Mouse (Mus musculus) heart, adult 2 months (tissue): ENCODE results near the gene Scgn. TPM values are rescaled to one million over a fixed set of nuclear protein-coding genes. Genes with fewer than 3 reads are reported as not detected.

Experiments used
- DNase-seq, 2 experiments: peaks; one replicate each; pipeline ENCODE4 v3.0.0; 2021
- H3K27ac ChIP-seq: fragments of 200-600 bp; 2 replicates; pipeline ENCODE4 v1.8.1; 2022
- H3K27me3 ChIP-seq: fragments of 200-500 bp; 2 replicates; pipeline ENCODE4 v1.6.1; 2012; ENCODE audit warnings: mild to moderate bottlenecking, low read length, inconsistent platforms, mixed read lengths; ENCODE audit not compliant: control insufficient read depth, insufficient read depth
- H3K36me3 ChIP-seq: fragments of 200-500 bp; 2 replicates; pipeline ENCODE4 v1.6.1; 2012; ENCODE audit warnings: low read length, inconsistent platforms; ENCODE audit not compliant: control insufficient read depth, insufficient read depth
- H3K4me1 ChIP-seq: fragments of 200-500 bp; 2 replicates; pipeline ENCODE4 v1.6.1; 2011; ENCODE audit warnings: low read length; ENCODE audit not compliant: control insufficient read depth, insufficient read depth
- H3K4me3 ChIP-seq: fragments of 200-600 bp; 2 replicates; pipeline ENCODE4 v1.8.1; 2022
- H3K79me2 ChIP-seq: fragments of 200-500 bp; replicated peaks from 2 replicates; pipeline ENCODE4 v1.6.1; 2012; ENCODE audit warnings: mild to moderate bottlenecking, inconsistent platforms, low read length, moderate library complexity, mixed read lengths; ENCODE audit not compliant: control insufficient read depth, insufficient read depth
- H3K9ac ChIP-seq: fragments of 200-500 bp; 2 replicates; pipeline ENCODE4 v1.6.1; 2012; ENCODE audit warnings: low read depth, mild to moderate bottlenecking, control low read depth, inconsistent platforms, low read length, mixed read lengths
- CTCF ChIP-seq: fragments of 200-600 bp; IDR thresholded peaks from 2 replicates; pipeline ENCODE4 v1.8.1; 2022; ENCODE audit warnings: antibody characterized with exemption, mild to moderate bottlenecking, moderate library complexity
- EP300 ChIP-seq: fragments of 200-500 bp; IDR thresholded peaks from 2 replicates; pipeline ENCODE4 v1.6.1; 2011; ENCODE audit warnings: low read depth, low read length, control low read depth; ENCODE audit not compliant: insufficient read depth
- POLR2A ChIP-seq: fragments of 200-500 bp; IDR thresholded peaks from 2 replicates; pipeline ENCODE4 v1.6.1; 2011; ENCODE audit warnings: mild to moderate bottlenecking, low read depth, low read length, control low read depth; ENCODE audit not compliant: insufficient read depth
- WGBS: fragments of 180-500 bp; shearing (Covaris S2); methylation state at CpG from one replicate; pipeline ENCODE4 v1.1.7; 2018; 5-methylcytosine and 5-hydroxymethylcytosine counted together
- intact Hi-C: fragments of 180-260 bp; cut with DNase I; formaldehyde crosslinking; loops from one replicate; pipeline ENCODE4 v1.15.1; 2025
- polyA plus RNA-seq: library from polyadenylated mRNA; depleted of rRNA; stranded (reverse); fragments of >200 nt; gene quantifications from 2 replicates; pipeline ENCODE4 v1.2.3, GENCODE M21; 2012
- total RNA-seq, 2 experiments: library from RNA; stranded (reverse); gene quantifications; 2 replicates each; pipeline ENCODE4 v1.2.3; 2021

The Scgn gene
- total and polyA plus RNA-seq, 3 experiments = not detected

DNA sequence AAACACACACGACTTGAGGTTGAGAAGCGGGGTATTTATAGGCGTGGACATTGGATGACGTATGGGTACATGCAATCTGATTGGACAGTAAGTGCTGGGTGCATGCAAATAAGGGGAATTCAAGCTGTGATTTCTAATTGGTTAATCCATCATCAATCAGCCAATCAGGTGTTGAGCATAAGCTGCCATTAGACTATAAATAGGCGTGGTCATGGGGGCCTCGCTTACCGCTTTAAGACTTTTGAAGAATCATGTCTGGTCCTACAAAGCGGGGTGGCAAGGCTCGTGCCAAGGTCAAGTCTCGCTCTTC, 56.8 kb downstream of the Scgn start, which contains the start of gene Hist1h2aa:
Gene Hist1h2aa, plus strand, starts transcription at position 252 of the 310 bp plus-strand sequence.
- Histone ChIP-seq H3K79me2 (no peaks in the 10 kb centered on the region), H3K9ac (no peak within 1 kb of the TSS), H3K27me3 (no peaks in the 10 kb centered on the region), H3K27ac (no peak within 1 kb of the TSS), H3K4me1 (no peaks in the 10 kb centered on the region), H3K36me3 (no peaks in the 10 kb centered on the region), H3K4me3 (no peak within 1 kb of the TSS)
- no peak for DNase-seq
- 87% methylated on average over 10 of the region's 10 CpGs for WGBS
- no peak for TF ChIP-seq EP300
- no peak for TF ChIP-seq POLR2A
- no peak for TF ChIP-seq CTCF
- intact Hi-C loops = no loop called here

DNA sequence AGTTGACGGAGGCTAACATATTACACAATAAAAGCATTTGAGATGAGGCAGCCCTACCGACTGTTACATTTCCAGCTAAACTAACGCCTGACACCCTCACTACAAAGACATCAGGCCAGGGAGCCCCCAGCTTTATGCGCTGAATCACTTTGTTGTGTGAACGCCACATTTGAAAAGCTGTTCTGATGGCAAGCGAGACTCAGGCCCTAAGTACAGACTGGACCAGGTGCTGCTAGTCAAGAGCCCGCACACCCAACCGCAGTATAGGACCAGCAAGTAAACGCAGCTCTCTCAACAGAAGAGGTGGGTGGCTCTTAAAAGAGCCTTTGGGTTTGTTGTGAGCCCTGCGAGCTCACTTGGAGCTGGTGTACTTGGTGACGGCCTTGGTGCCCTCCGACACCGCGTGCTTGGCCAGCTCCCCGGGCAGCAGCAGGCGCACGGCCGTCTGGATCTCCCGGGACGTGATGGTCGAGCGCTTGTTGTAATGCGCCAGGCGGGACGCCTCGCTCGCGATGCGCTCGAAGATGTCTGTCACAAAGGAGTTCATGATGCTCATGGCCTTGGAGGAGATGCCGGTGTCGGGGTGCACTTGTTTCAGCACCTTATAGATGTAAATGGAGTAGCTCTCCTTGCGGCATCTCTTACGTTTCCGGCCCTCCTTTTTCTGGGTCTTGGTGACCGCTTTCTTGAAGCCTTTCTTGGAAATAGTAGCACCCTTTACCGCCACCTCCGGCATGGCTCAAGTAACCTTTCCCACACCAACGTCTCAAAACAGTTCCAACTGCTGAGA, 57.4 kb downstream of the Scgn start, which contains the start of gene Hist1h2ba:
Gene Hist1h2ba, minus strand, starts transcription at position 736 of the 790 bp plus-strand sequence.
- 87% methylated on average over 39 of the region's 39 CpGs for WGBS
- intact Hi-C loops = no loop called here
- Histone ChIP-seq H3K27ac (no peak within 1 kb of the TSS), H3K4me1 (no peaks in the 10 kb centered on the region), H3K27me3 (no peaks in the 10 kb centered on the region), H3K4me3 (no peak within 1 kb of the TSS), H3K36me3 (no peaks in the 10 kb centered on the region), H3K79me2 (no peaks in the 10 kb centered on the region), H3K9ac (no peak within 1 kb of the TSS)
- no peak for DNase-seq
- TF ChIP-seq EP300 (no peak), POLR2A (no peak), CTCF (no peak)

DNA sequence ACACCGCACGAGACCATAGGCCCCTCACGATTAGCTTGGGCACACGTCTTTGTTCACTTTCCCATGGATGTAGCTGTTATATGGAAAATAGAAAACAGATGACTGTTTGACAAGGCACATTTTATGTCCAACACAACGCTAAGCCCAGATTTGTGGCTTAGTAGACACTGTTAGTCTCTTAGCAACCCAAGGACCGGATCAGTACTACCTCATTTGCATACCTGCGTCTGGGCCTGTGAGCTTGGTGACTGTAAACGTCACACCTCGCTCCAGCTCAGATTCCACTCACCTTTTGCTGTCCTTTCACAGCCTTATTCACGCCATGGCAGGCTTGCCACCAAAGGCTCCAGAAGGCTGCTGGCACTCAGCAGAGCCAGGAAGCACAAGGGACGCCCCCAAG, 60.1 kb downstream of the Scgn start:
- H3K27ac ChIP-seq = no peak overlapping the region
- no peak overlapping the region for H3K4me3 ChIP-seq
- no peak overlapping the region for H3K9ac ChIP-seq
- no peaks in the 10 kb centered on the region for H3K4me1 ChIP-seq
- no peaks in the 10 kb centered on the region for H3K36me3 ChIP-seq
- H3K79me2 ChIP-seq = no peaks in the 10 kb centered on the region
- no peak for DNase-seq
- WGBS = 73% methylated on average over 11 of the region's 11 CpGs
- no peak for TF ChIP-seq POLR2A
- no peak for TF ChIP-seq CTCF
- TF ChIP-seq EP300 = no peak
- H3K27me3 ChIP-seq = no peaks in the 10 kb centered on the region
- intact Hi-C loops = no loop called here

DNA sequence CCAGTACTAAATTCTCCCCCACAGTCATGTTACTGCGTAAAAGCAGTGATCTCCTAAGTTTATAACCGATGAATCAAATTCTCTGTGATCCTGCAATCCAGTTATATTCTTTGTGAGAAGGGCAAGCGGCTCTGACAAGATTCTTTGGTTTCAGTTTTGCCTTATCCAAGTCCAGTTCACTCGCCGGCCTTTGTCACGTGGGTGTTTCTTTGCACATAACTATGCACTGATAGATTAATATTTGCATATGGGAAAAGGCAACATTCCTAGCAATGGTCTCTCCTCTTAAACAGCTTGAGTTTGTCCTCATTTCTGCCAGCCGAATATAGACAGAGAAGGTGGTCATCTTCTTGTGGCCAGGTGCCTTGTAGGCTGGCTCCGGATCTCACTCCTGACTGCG, 60.6 kb downstream of the Scgn start:
- Histone ChIP-seq H3K9ac (no peak overlapping the region), H3K4me1 (no peaks in the 10 kb centered on the region), H3K27ac (no peak overlapping the region), H3K4me3 (no peak overlapping the region), H3K36me3 (no peaks in the 10 kb centered on the region), H3K79me2 (no peaks in the 10 kb centered on the region), H3K27me3 (no peaks in the 10 kb centered on the region)
- WGBS = 87% methylated on average over 9 of the region's 9 CpGs
- intact Hi-C loops = no loop called here
- no peak for DNase-seq
- no peak for TF ChIP-seq EP300
- TF ChIP-seq POLR2A = no peak
- TF ChIP-seq CTCF = no peak

DNA sequence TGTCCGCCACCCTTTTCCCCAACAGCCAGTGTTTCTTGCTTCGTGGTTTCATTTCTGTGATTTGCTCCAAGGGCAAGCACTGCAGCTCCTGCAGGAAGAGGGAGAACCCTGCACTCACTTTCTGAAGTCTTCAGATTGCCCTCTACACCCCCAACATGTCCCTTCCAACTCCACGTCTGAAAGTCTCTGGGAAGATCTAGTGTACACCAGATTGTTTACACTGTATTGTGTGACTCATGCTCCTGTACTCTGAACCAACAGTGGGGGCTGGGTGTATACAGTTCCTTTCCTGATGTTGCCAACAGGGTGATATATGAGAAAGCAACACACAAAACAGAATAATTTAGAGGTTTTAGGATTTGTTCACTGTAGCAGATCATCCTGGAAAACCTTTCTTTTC, 62.4 kb downstream of the Scgn start:
- Histone ChIP-seq H3K79me2 (no peaks in the 10 kb centered on the region), H3K9ac (no peak overlapping the region), H3K27ac (no peak overlapping the region), H3K27me3 (no peaks in the 10 kb centered on the region), H3K4me1 (no peaks in the 10 kb centered on the region), H3K4me3 (no peak overlapping the region), H3K36me3 (no peaks in the 10 kb centered on the region)
- no peak for DNase-seq
- WGBS = 30% methylated on average over 3 of the region's 3 CpGs
- intact Hi-C loops = no loop called here
- TF ChIP-seq EP300 (no peak), POLR2A (no peak), CTCF (no peak)

DNA sequence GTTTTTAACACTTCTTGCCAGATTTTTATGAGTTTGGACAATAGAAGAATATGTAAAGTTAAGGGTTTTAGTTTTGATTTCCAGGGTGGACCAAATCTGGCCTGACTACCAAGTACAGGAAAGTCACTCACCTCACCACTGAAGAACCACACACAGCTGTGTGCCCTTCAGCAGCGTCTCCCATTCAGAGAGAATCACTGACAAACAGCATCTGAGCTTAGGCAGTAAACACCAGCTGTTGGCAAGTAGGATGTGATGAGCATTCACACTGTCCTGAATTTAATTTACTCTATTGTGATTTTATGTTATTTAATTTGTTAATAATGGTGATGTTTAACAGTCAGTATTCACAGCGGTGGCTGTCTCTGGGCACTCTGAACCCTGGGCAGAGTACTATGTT, 65.2 kb downstream of the Scgn start:
- H3K27me3 ChIP-seq = no peaks in the 10 kb centered on the region
- no peaks in the 10 kb centered on the region for H3K36me3 ChIP-seq
- TF ChIP-seq POLR2A (no peak), EP300 (no peak), CTCF (no peak)
- H3K4me1 ChIP-seq = no peaks in the 10 kb centered on the region
- no peak for DNase-seq
- intact Hi-C loops = no loop called here
- 89% methylated on average over 2 of the region's 2 CpGs for WGBS
- no peak overlapping the region for H3K4me3 ChIP-seq
- no peak overlapping the region for H3K27ac ChIP-seq
- no peaks in the 10 kb centered on the region for H3K79me2 ChIP-seq
- H3K9ac ChIP-seq = no peak overlapping the region
